Mouse (Mus musculus) lung, postnatal 0 days (tissue): ENCODE results near the gene Cacna2d4. TPM values are rescaled to one million over a fixed set of nuclear protein-coding genes. Genes with fewer than 3 reads are reported as not detected.
"Not testable (repeated sequence)": the region's sequence is repeated elsewhere in the genome, so short reads cannot be mapped to it uniquely, and the experiment has no call there.

ENCODE experiments used
- ATAC-seq: fragments of 200-750 bp; cut with Nextera tagmentation; 2 replicates; pipeline ENCODE4 v1.8.0; 2017; ENCODE audit warnings: moderate library complexity
- DNase-seq: peaks from one replicate; pipeline ENCODE4 v3.0.0-alpha.2; 2016; ENCODE audit warnings: low spot score
- H3K27ac ChIP-seq: fragments of 300-500 bp; sonication (generic); 2 replicates; pipeline ENCODE4 v1.5.1; 2014; ENCODE audit warnings: antibody characterized with exemption, mild to moderate bottlenecking, low read length, mixed read lengths
- H3K27me3 ChIP-seq: fragments of 300-500 bp; sonication (generic); replicated peaks from 2 replicates; pipeline ENCODE4 v1.6.1; 2014; ENCODE audit warnings: low read length, mixed read lengths; ENCODE audit not compliant: insufficient read depth
- H3K36me3 ChIP-seq: fragments of 300-500 bp; sonication (generic); 2 replicates; pipeline ENCODE4 v1.6.1; 2014; ENCODE audit warnings: low read length, mixed read lengths; ENCODE audit not compliant: insufficient read depth
- H3K4me1 ChIP-seq: fragments of 300-500 bp; sonication (generic); 2 replicates; pipeline ENCODE4 v1.6.1; 2014; ENCODE audit warnings: antibody characterized with exemption, low read depth, low read length, mixed read lengths; ENCODE audit not compliant: insufficient read depth
- H3K4me2 ChIP-seq: fragments of 300-500 bp; sonication (generic); replicated peaks from 2 replicates; pipeline ENCODE4 v1.6.1; 2014; ENCODE audit warnings: low read depth, mild to moderate bottlenecking, low read length, moderate library complexity, mixed read lengths
- H3K4me3 ChIP-seq: fragments of 300-500 bp; sonication (generic); 2 replicates; pipeline ENCODE4 v1.5.1; 2014; ENCODE audit warnings: low read depth, low read length
- H3K9ac ChIP-seq: fragments of 300-500 bp; sonication (generic); replicated peaks from 2 replicates; pipeline ENCODE4 v1.6.1; 2014; ENCODE audit warnings: low read depth, mild to moderate bottlenecking
- H3K9me3 ChIP-seq: fragments of 300-500 bp; sonication (generic); 2 replicates; pipeline ENCODE4 v1.6.1; 2016; ENCODE audit warnings: low read length, mixed read lengths
- CTCF ChIP-seq: IDR thresholded peaks from 2 replicates; pipeline ENCODE4 v1.5.1; 2016; ENCODE audit warnings: antibody characterized with exemption, mild to moderate bottlenecking
- EP300 ChIP-seq: IDR thresholded peaks from 2 replicates; pipeline ENCODE4 v1.6.1; 2016; ENCODE audit warnings: antibody characterized with exemption, mild to moderate bottlenecking, control low read depth
- WGBS: fragments of 180-500 bp; shearing (Covaris S2); extraction: QIAGEN DNeasy Blood & Tissue Kit; methylation state at CpG from one replicate; pipeline ENCODE4 v1.1.7; 2014; 5-methylcytosine and 5-hydroxymethylcytosine counted together
- polyA plus RNA-seq: library from polyadenylated mRNA; unstranded; fragments of >200 nt; fragmentation: Nextera tagmentation; extraction: Ambion mirVana; gene quantifications from 2 replicates; pipeline ENCODE4 v1.2.1, GENCODE M21; 2015

Gene Cacna2d4
- polyA plus RNA-seq, 1 experiment from 2014 or later, result 0.19 TPM

- Histone ChIP-seq H3K4me3 (no peak overlapping the region), H3K4me2 (no peak overlapping the region), H3K36me3 (no peaks in the 10 kb centered on the region), H3K27me3 (no peaks in the 10 kb centered on the region), H3K9ac (no peak overlapping the region), H3K27ac (no peak overlapping the region), H3K4me1 (no peaks in the 10 kb centered on the region), H3K9me3 (no peaks in the 10 kb centered on the region)
- TF ChIP-seq CTCF, result peak; percentile 94
- no peak for TF ChIP-seq EP300
- ATAC-seq (peak; percentile 21; the same call in 1 of the 2 replicates), DNase-seq (peak; percentile 78)
- 5% methylated on average over 1 of the region's 1 CpGs for WGBS
Measured at GRCm38 (mm10) chr6:119348234-119348633, 111.9 kb downstream of the Cacna2d4 start.

GRCm38 (mm10) chr6:119350703-119351198, 114.4 kb downstream of the Cacna2d4 start:
- DNase-seq, result no peak
- TF ChIP-seq EP300, result no peak
- TF ChIP-seq CTCF, result no peak
- H3K4me1 ChIP-seq, result no peaks in the 10 kb centered on the region
- H3K27me3 ChIP-seq, result no peaks in the 10 kb centered on the region
- no peak overlapping the region for H3K9ac ChIP-seq
- no peaks in the 10 kb centered on the region for H3K9me3 ChIP-seq
- WGBS, result 81% methylated on average over 9 of the region's 9 CpGs
- H3K27ac ChIP-seq, result no peak overlapping the region
- peaks cover 4% of the 10 kb centered on the region; the same call in 1 of the 2 replicates for H3K36me3 ChIP-seq
- no peak for ATAC-seq
- H3K4me3 ChIP-seq, result no peak overlapping the region
- H3K4me2 ChIP-seq, result no peak overlapping the region

GRCm38 (mm10) chr6:119351656-119352055, 115.3 kb downstream of the Cacna2d4 start:
- DNase-seq, result no peak
- H3K27ac ChIP-seq, result no peak overlapping the region
- H3K4me3 ChIP-seq, result no peak overlapping the region
- no peaks in the 10 kb centered on the region for H3K9me3 ChIP-seq
- no peak overlapping the region for H3K4me2 ChIP-seq
- no peak for ATAC-seq
- H3K27me3 ChIP-seq, result no peaks in the 10 kb centered on the region
- WGBS, result 76% methylated on average over 8 of the region's 8 CpGs
- TF ChIP-seq EP300 (no peak), CTCF (no peak)
- no peak overlapping the region for H3K9ac ChIP-seq
- H3K36me3 ChIP-seq, result peaks cover 4% of the 10 kb centered on the region; the same call in 1 of the 2 replicates
- H3K4me1 ChIP-seq, result no peaks in the 10 kb centered on the region

GRCm38 (mm10) chr6:119352501-119352900, 116.2 kb downstream of the Cacna2d4 start:
- H3K9ac ChIP-seq, result no peak overlapping the region
- no peaks in the 10 kb centered on the region for H3K9me3 ChIP-seq
- H3K4me3 ChIP-seq, result no peak overlapping the region
- H3K36me3 ChIP-seq, result peaks cover 9% of the 10 kb centered on the region; the same call in 1 of the 2 replicates
- TF ChIP-seq EP300, result no peak
- no peak for TF ChIP-seq CTCF
- no peaks in the 10 kb centered on the region for H3K27me3 ChIP-seq
- ATAC-seq (no peak), DNase-seq (no peak)
- no peak overlapping the region for H3K4me2 ChIP-seq
- no peak overlapping the region for H3K27ac ChIP-seq
- H3K4me1 ChIP-seq, result no peaks in the 10 kb centered on the region
- 79% methylated on average over 6 of the region's 6 CpGs for WGBS

- H3K9me3 ChIP-seq, result no peaks in the 10 kb centered on the region
Measured at GRCm38 (mm10) chr6:119358020-119358571, 121.8 kb downstream of the Cacna2d4 start.

GRCm38 (mm10) chr6:119360250-119360649, 123.9 kb downstream of the Cacna2d4 start:
- ATAC-seq, H3K27ac ChIP-seq, H3K4me2 ChIP-seq, H3K4me1 ChIP-seq, H3K4me3 ChIP-seq, H3K9me3 ChIP-seq, H3K9ac ChIP-seq, H3K27me3 ChIP-seq, DNase-seq: not testable (repeated sequence)
- WGBS, result 88% methylated on average over 6 of the region's 6 CpGs
- H3K36me3 ChIP-seq, result peaks cover 32% of the 10 kb centered on the region

More at GRCm38 (mm10) chr6:119358020-119358571, 121.8 kb downstream of the Cacna2d4 start:
- ATAC-seq (peak; percentile 71), DNase-seq (peak; percentile 71)
- no peaks in the 10 kb centered on the region for H3K4me1 ChIP-seq
- peaks cover 37% of the 10 kb centered on the region for H3K36me3 ChIP-seq
- no peak overlapping the region for H3K27ac ChIP-seq
- no peak overlapping the region for H3K4me3 ChIP-seq
- H3K27me3 ChIP-seq, result no peaks in the 10 kb centered on the region
- 75% methylated on average over 8 of the region's 8 CpGs for WGBS
- H3K9ac ChIP-seq, result no peak overlapping the region
- TF ChIP-seq EP300, result no peak
- TF ChIP-seq CTCF, result no peak
- no peak overlapping the region for H3K4me2 ChIP-seq
